ENCODE assay signal across 10 mouse cellular contexts in the genomic region with DNA sequence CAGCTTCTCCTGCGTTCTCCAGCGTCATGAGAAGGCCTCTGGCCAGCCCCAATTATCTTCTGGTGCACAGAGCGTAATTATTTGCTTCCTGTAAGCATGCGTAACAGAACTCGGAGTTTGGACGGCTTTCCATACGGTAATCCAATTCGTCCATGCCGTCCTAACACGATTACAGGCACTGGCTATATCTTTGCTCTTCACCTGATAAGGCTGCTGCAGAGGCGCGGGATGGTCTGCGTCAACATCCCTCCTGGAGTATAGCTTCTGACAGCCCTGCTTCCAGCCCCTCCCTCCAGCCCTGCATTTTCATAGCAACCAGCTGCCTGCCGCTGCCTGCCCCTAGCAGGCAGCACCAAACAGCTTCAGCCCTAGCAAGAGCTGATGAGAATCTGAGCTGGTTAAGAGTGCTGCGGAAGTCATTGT. TPM values are rescaled to one million over a fixed set of nuclear protein-coding genes. Genes with fewer than 3 reads are reported as not detected.
DNase-seq lines count a peak whose midpoint lies in the region; ATAC-seq and TF ChIP-seq lines count a peak whose summit lies in the region.
"Had no signal": no experiment of that assay in that cellular context is flagged by ENCODE, and none has a peak within 500 bp of the region (broad histone marks: within the 10 kb centered on the region; RNA-seq: fewer than 3 reads in every experiment).

No protein-coding gene starts in this region.

- H3K27ac ChIP-seq in stomach, embryonic 14.5 days (ENCODE audit: low read length), result no peak overlapping the region
- no peak overlapping the region for H3K27ac ChIP-seq in stomach, postnatal 0 days (replicated peaks)
- no peak overlapping the region for H3K27ac ChIP-seq in heart, embryonic 16.5 days (ENCODE audit: low read length)
- H3K27ac ChIP-seq in limb, embryonic 14.5 days (replicated peaks; ENCODE audit: low read depth, low read length), result peak overlapping the region; percentile 63

- TF ChIP-seq POLR2A in limb, embryonic 14.5 days (IDR thresholded peaks at IDR 0.05; ENCODE audit: borderline replicate concordance, extremely low read depth, insufficient read depth, insufficient read length), result no peak

- no peak overlapping the region for H3K9ac ChIP-seq in stomach, embryonic 14.5 days (replicated peaks; ENCODE audit: low read depth, low read length)
- no peak overlapping the region for H3K9ac ChIP-seq in stomach, postnatal 0 days (ENCODE audit: low read length)
- peak overlapping the region; percentile 24; the same call in 1 of the 2 replicates for H3K9ac ChIP-seq in heart, embryonic 16.5 days (ENCODE audit: low read length)
- peak overlapping the region; percentile 53 for H3K9ac ChIP-seq in limb, embryonic 14.5 days (ENCODE audit: low read depth, low read length, severe bottlenecking)

- no peak for TF ChIP-seq EP300 in stomach, postnatal 0 days (optimal IDR thresholded peaks at IDR 0.05)

- no peak overlapping the region for H3K4me3 ChIP-seq in stomach, embryonic 14.5 days (ENCODE audit: low read depth, low read length)
- no peak overlapping the region for H3K4me3 ChIP-seq in stomach, postnatal 0 days (ENCODE audit: low read depth, low read length)
- no peak overlapping the region for H3K4me3 ChIP-seq in heart, embryonic 16.5 days (ENCODE audit: low read length)
- H3K4me3 ChIP-seq in limb, embryonic 14.5 days (replicated peaks; ENCODE audit: low read length), result peak overlapping the region; percentile 19

- H3K9me3 ChIP-seq in stomach, embryonic 14.5 days (ENCODE audit: control insufficient read depth, low read depth, low read length), result no peaks in the 10 kb centered on the region
- H3K9me3 ChIP-seq in stomach, postnatal 0 days (ENCODE audit: control insufficient read depth, low read length), result no peaks in the 10 kb centered on the region
- H3K9me3 ChIP-seq in heart, embryonic 16.5 days (replicated peaks; ENCODE audit: control insufficient read depth, low read length), result no peaks in the 10 kb centered on the region
- no peaks in the 10 kb centered on the region for H3K9me3 ChIP-seq in limb, embryonic 14.5 days (ENCODE audit: control insufficient read depth, low read length)

- H3K4me2 ChIP-seq in stomach, embryonic 14.5 days (replicated peaks; ENCODE audit: low read depth, low read length), result no peak overlapping the region; the same call in 1 of the 2 replicates
- no peak overlapping the region for H3K4me2 ChIP-seq in stomach, postnatal 0 days (replicated peaks; ENCODE audit: low read depth)
- peak overlapping the region; percentile 14 for H3K4me2 ChIP-seq in heart, embryonic 16.5 days (ENCODE audit: low read depth, low read length)
- peak overlapping the region; percentile 47 for H3K4me2 ChIP-seq in limb, embryonic 14.5 days (replicated peaks; ENCODE audit: low read depth, low read length, severe bottlenecking)
- H3K4me2 ChIP-seq: liver, embryonic 11.5 days had no signal

- peaks cover 79% of the 10 kb centered on the region for H3K27me3 ChIP-seq in stomach, embryonic 14.5 days (ENCODE audit: control insufficient read depth, insufficient read depth, low read length)
- H3K27me3 ChIP-seq in stomach, postnatal 0 days (ENCODE audit: control insufficient read depth, insufficient read depth, low read length), result peaks cover 13% of the 10 kb centered on the region; the same call in 1 of the 2 replicates
- peaks cover 43% of the 10 kb centered on the region for H3K27me3 ChIP-seq in heart, embryonic 16.5 days (ENCODE audit: control insufficient read depth, insufficient read depth, low read length)
- peaks cover 13% of the 10 kb centered on the region; the same call in 1 of the 2 replicates for H3K27me3 ChIP-seq in limb, embryonic 14.5 days (ENCODE audit: control insufficient read depth, insufficient read depth, low read length)

- 0 out of 2 replicates have a peak, but pooled peaks have one; percentile 46 for ATAC-seq in stomach, embryonic 14.5 days (ENCODE audit: insufficient number of reproducible peaks, insufficient read depth, low FRiP score, low read depth)
- no peak for ATAC-seq in stomach, postnatal 0 days (ENCODE audit: low FRiP score, low TSS enrichment)
- ATAC-seq in heart, embryonic 16.5 days (replicated peaks; ENCODE audit: extremely low read depth, insufficient read depth, low FRiP score), result peak; percentile 74
- ATAC-seq in limb, embryonic 14.5 days (ENCODE audit: low FRiP score, low read depth), result 0 out of 2 replicates have a peak, but pooled peaks have one; percentile 10
- ATAC-seq in monocyte, adult 5-6 weeks (replicated peaks; ENCODE audit: insufficient number of reproducible peaks, low FRiP score, low TSS enrichment, poor library complexity, severe bottlenecking), result no peak

- TF ChIP-seq CTCF in stomach, postnatal 0 days (IDR thresholded peaks at IDR 0.05; ENCODE audit: low read depth), result no peak

- DNase-seq in stomach, postnatal 0 days (ENCODE audit: low spot score), result no peak
- no peak for DNase-seq in limb, embryonic 14.5 days (ENCODE audit: low spot score)
- no peak for DNase-seq in urinary bladder, postnatal 4 days (ENCODE audit: low spot score in 2 of 2)
- DNase-seq in spleen, adult 18-20 months, result no peak
- DNase-seq in lung, postnatal 25 days (ENCODE audit: low spot score), result no peak

- H3K4me1 ChIP-seq in stomach, embryonic 14.5 days (ENCODE audit: control insufficient read depth, insufficient read depth, low read length), result 0 out of 2 replicates have a peak, but pooled peaks cover 7% of the 10 kb centered on the region
- no peaks in the 10 kb centered on the region for H3K4me1 ChIP-seq in stomach, postnatal 0 days (replicated peaks; ENCODE audit: control insufficient read depth, insufficient read depth)
- H3K4me1 ChIP-seq in heart, embryonic 16.5 days (ENCODE audit: control insufficient read depth, insufficient read depth, low read length), result peaks cover 4% of the 10 kb centered on the region
- H3K4me1 ChIP-seq in limb, embryonic 14.5 days (ENCODE audit: control insufficient read depth, insufficient read depth, low read length), result peaks cover 79% of the 10 kb centered on the region

- 17% methylated on average over 15 of the region's 15 CpGs for WGBS in stomach, embryonic 14.5 days
- WGBS in stomach, postnatal 0 days, result 26% methylated on average over 15 of the region's 15 CpGs
- 7% methylated on average over 15 of the region's 15 CpGs for WGBS in heart, embryonic 16.5 days
- WGBS in limb, embryonic 14.5 days, result 9% methylated on average over 15 of the region's 15 CpGs

- H3K36me3 ChIP-seq in stomach, embryonic 14.5 days (ENCODE audit: control insufficient read depth, insufficient read depth, low read length), result no peaks in the 10 kb centered on the region
- no peaks in the 10 kb centered on the region for H3K36me3 ChIP-seq in stomach, postnatal 0 days (ENCODE audit: control insufficient read depth, insufficient read depth, low read length)
- H3K36me3 ChIP-seq in heart, embryonic 16.5 days (ENCODE audit: control insufficient read depth, insufficient read depth), result no peaks in the 10 kb centered on the region
- H3K36me3 ChIP-seq in limb, embryonic 14.5 days (ENCODE audit: control insufficient read depth, insufficient read depth, low read length), result peaks cover 11% of the 10 kb centered on the region
- H3K36me3 ChIP-seq: G1E had no signal

RNA-seq across cellular contexts. Expression of a gene that starts 12.9 kb away (rescaled TPM):
- 1.6 and 1.9 TPM in 2 replicates for polyA plus RNA-seq in stomach, embryonic 14.5 days (2014; fragmentation: Nextera tagmentation; extraction: Ambion mirVana)
- polyA plus RNA-seq in stomach, postnatal 0 days (2015; fragmentation: Nextera tagmentation; extraction: Ambion mirVana), result 0.58 and 0.65 TPM in 2 replicates
- polyA plus RNA-seq in heart, embryonic 16.5 days (2015; fragmentation: Nextera tagmentation; extraction: Ambion mirVana), result 0.56 and 1.1 TPM in 2 replicates
- polyA plus RNA-seq in limb, embryonic 14.5 days (2012; rRNA removed), result 80.3 and 93.2 TPM in 2 replicates
- 15.3 and 17.8 TPM in 2 replicates for polyA plus RNA-seq in limb, embryonic 14.5 days (2014; fragmentation: Nextera tagmentation; extraction: Ambion mirVana)
- not detected in 3 replicates for total RNA-seq in monocyte, adult 5-6 weeks (2017)
- polyA plus RNA-seq: G1E had no signal

Comparison
In these comparisons a context has a peak if more than half of its experiments do, and no peak if none do; other contexts are left out.
1. ATAC-seq: peak in stomach, embryonic 14.5 days (single experiment), heart, embryonic 16.5 days (single experiment) and limb, embryonic 14.5 days (single experiment); none in stomach, postnatal 0 days (single experiment) and monocyte, adult 5-6 weeks (single experiment).
2. H3K4me2 ChIP-seq: peak in heart, embryonic 16.5 days (single experiment) and limb, embryonic 14.5 days (single experiment); none in stomach, embryonic 14.5 days (single experiment) and stomach, postnatal 0 days (single experiment).
3. H3K9ac ChIP-seq: peak in heart, embryonic 16.5 days (single experiment) and limb, embryonic 14.5 days (single experiment); none in stomach, embryonic 14.5 days (single experiment) and stomach, postnatal 0 days (single experiment).